Mouse (Mus musculus) liver, embryonic 15.5 days (tissue): ENCODE measurements around the gene Bcl2. TPM values are rescaled to one million over a fixed set of nuclear protein-coding genes. Genes with fewer than 3 reads are reported as not detected.

Experiments
- microRNA-seq: library from miRNA; unstranded; fragments of <30 nt; microRNA quantifications from one replicate; pipeline ENCODE4, GENCODE M21; 2016
- polyA plus RNA-seq: library from polyadenylated mRNA; unstranded; fragments of >200 nt; fragmentation: Nextera tagmentation; extraction: Ambion mirVana; gene quantifications from 2 replicates; pipeline ENCODE4 v1.2.1, GENCODE M21; 2015

Bcl2 gene
- polyA plus RNA-seq, 1 experiment from 2014 or later: 0.84 TPM

Small RNA genes within 50 kb of the gene (microRNA-seq; reads per million reads assigned to microRNA genes)
- not detected for gene Mir3473f

Other genes with a start within 250 kb of the Bcl2 start
- gene Kdsr, start 45.5 kb upstream of the Bcl2 start, polyA plus RNA-seq: 3.0 and 3.7 TPM in 2 replicates
- 18.3 and 21.3 TPM in 2 replicates for gene Vps4b, start 82.5 kb upstream of the Bcl2 start, polyA plus RNA-seq
- 0.05 TPM in 1 of 2 replicates, not detected in the other for gene Serpinb5, start 146.9 kb upstream of the Bcl2 start, polyA plus RNA-seq
- 0.07 TPM in 1 of 2 replicates, not detected in the other for gene Serpinb12, start 220.2 kb upstream of the Bcl2 start, polyA plus RNA-seq